Mouse (Mus musculus) c-Kit-negative CD71-positive TER-119-positive erythroid progenitor cells, embryonic 14.5 days (primary cell): ENCODE data around the gene Parp3.

Source experiments
- DNase-seq: peaks from one replicate; pipeline ENCODE4 v3.0.0-alpha.2; 2013; ENCODE audit warnings: low read depth, low spot score

Parp3 gene

GRCm38 (mm10) chr9:106475046-106475445 lies 1.7 kb downstream of the Parp3 start:
- DNase-seq = no peak

- DNase-seq = no peak
These were observed 2.3 kb downstream of the Parp3 start for GRCm38 (mm10) chr9:106474456-106474855.

GRCm38 (mm10) chr9:106473753-106474105 lies 3.0 kb downstream of the Parp3 start:
- DNase-seq = no peak

- DNase-seq = no peak
These were observed 3.5 kb downstream of the Parp3 start for GRCm38 (mm10) chr9:106473081-106473752.

- DNase-seq = no peak
These were observed 4.4 kb downstream of the Parp3 start for GRCm38 (mm10) chr9:106472321-106472720.

GRCm38 (mm10) chr9:106471892-106472291 lies 4.9 kb downstream of the Parp3 start:
- no peak for DNase-seq

GRCm38 (mm10) chr9:106470991-106471750 lies 5.6 kb downstream of the Parp3 start:
- no peak for DNase-seq

GRCm38 (mm10) chr9:106469776-106470175 lies 7.0 kb downstream of the Parp3 start:
- no peak for DNase-seq

- DNase-seq = no peak
These were observed 7.4 kb downstream of the Parp3 start for GRCm38 (mm10) chr9:106469317-106469716.

GRCm38 (mm10) chr9:106467746-106468145 lies 9.0 kb downstream of the Parp3 start:
- no peak for DNase-seq

GRCm38 (mm10) chr9:106466721-106467120 lies 10.0 kb downstream of the Parp3 start:
- DNase-seq = no peak

GRCm38 (mm10) chr9:106465571-106466200 lies 11.1 kb downstream of the Parp3 start, which contains the start of gene Gpr62:
Gene Gpr62, minus strand, starts transcription at chr9:106465938.
- no peak for DNase-seq

GRCm38 (mm10) chr9:106464751-106465541 lies 11.8 kb downstream of the Parp3 start:
- DNase-seq = no peak

GRCm38 (mm10) chr9:106463122-106464063 lies 13.4 kb downstream of the Parp3 start:
- no peak for DNase-seq

GRCm38 (mm10) chr9:106462430-106462800 lies 14.3 kb downstream of the Parp3 start:
- no peak for DNase-seq

- DNase-seq = no peak
These were observed 14.9 kb downstream of the Parp3 start for GRCm38 (mm10) chr9:106461641-106462429.

- DNase-seq = no peak
These were observed 15.7 kb downstream of the Parp3 start for GRCm38 (mm10) chr9:106461026-106461415.

- DNase-seq = no peak
These were observed 16.2 kb downstream of the Parp3 start for GRCm38 (mm10) chr9:106460401-106461025.

- DNase-seq = no peak
These were observed 16.8 kb downstream of the Parp3 start for GRCm38 (mm10) chr9:106459946-106460345.

GRCm38 (mm10) chr9:106457920-106458319 lies 18.8 kb downstream of the Parp3 start:
- DNase-seq = no peak
